Mouse (Mus musculus): ENCODE measurements around the gene Trpm4. TPM values are rescaled to one million over a fixed set of nuclear protein-coding genes. Genes with fewer than 3 reads are reported as not detected.

The Trpm4 gene
- total and polyA plus RNA-seq, 3 experiments = 9.3 to 17.6 (median 12.0) TPM

- peaks cover 43% of the 10 kb centered on the region for H3K27me3 ChIP-seq (replicated peaks)
- in situ Hi-C loops (cut with MboI; ENCODE audit: low pct_ligation_motif_present, low pct_unique_long_range_greater_than_20kb, low sequenced_read_pairs) (no loop called here), dilution Hi-C loops (cut with MboI; ENCODE audit: extremely low pct_ligation_motif_present, extremely low pct_unique_long_range_greater_than_20kb, low sequenced_read_pairs) (no loop called here)
- H3K4me2 ChIP-seq (ENCODE audit: insufficient read depth, low read depth, poor library complexity, severe bottlenecking) = no peak overlapping the region
- no peak overlapping the region for H3K4me3 ChIP-seq (replicated peaks in 1 of 3; ENCODE audit: low read depth in 2 of 3, low read length in 2 of 3, poor library complexity in 1 of 3)
- H3K9ac ChIP-seq (ENCODE audit: insufficient read depth, low read depth) = no peak overlapping the region
- no peaks in the 10 kb centered on the region for H3K79me2 ChIP-seq (replicated peaks; ENCODE audit: control insufficient read depth, extremely low read depth, insufficient read depth, poor library complexity, severe bottlenecking)
- H3K9me3 ChIP-seq (replicated peaks; ENCODE audit: low read length) = no peaks in the 10 kb centered on the region
- H3K4me1 ChIP-seq (ENCODE audit: control insufficient read depth in 1 of 2, insufficient read depth in 2 of 2) = peaks cover 9 to 30% of the 10 kb centered on the region in 2 experiments
- peak; percentile 47 for DNase-seq (ENCODE audit: extremely low read depth)
- no peaks in the 10 kb centered on the region for H3K36me3 ChIP-seq (replicated peaks in 1 of 2; ENCODE audit: control insufficient read depth in 1 of 2, insufficient read depth in 1 of 2, low read length in 1 of 2)
- no peak overlapping the region for H3K27ac ChIP-seq (ENCODE audit: insufficient read depth, low read depth)
- TF ChIP-seq ZKSCAN1 (IDR thresholded peaks at IDR 0.05; ENCODE audit: borderline replicate concordance, low read depth, low read length) (no peak), KAT2A (IDR thresholded peaks at IDR 0.05; ENCODE audit: insufficient replicate concordance, low read length) (no peak), HCFC1 (IDR thresholded peaks at IDR 0.05; ENCODE audit: low read depth, low read length) (no peak), MAZ (IDR thresholded peaks at IDR 0.05; ENCODE audit: low read depth, low read length) (peak; percentile 67; the same call in 1 of the 2 replicates), IRF4 (IDR thresholded peaks at IDR 0.05; ENCODE audit: low read depth, low read length) (no peak), BHLHE40 (IDR thresholded peaks at IDR 0.05; ENCODE audit: low read depth, low read length) (no peak), RCOR1 (conservative IDR thresholded peaks at IDR 0.05; ENCODE audit: low read depth, low read length) (no peak), MEF2A (IDR thresholded peaks at IDR 0.05; ENCODE audit: borderline replicate concordance, low read depth, low read length) (no peak), CTCF (conservative IDR thresholded peaks at IDR 0.05 in 1 of 2, IDR thresholded peaks at IDR 0.05 in 1 of 2; ENCODE audit: low read depth in 2 of 2, low read length in 2 of 2) (peak in 1 of 2 experiments; percentile 81; a peak in 3 of 4 replicates), UBTF (IDR thresholded peaks at IDR 0.05; ENCODE audit: low read depth, low read length) (no peak), ZMIZ1 (IDR thresholded peaks at IDR 0.05; ENCODE audit: low read depth, low read length) (no peak), USF2 (conservative IDR thresholded peaks at IDR 0.05; ENCODE audit: low read depth, low read length) (no peak), POLR2AphosphoS2 (IDR thresholded peaks at IDR 0.05; ENCODE audit: low read depth, low read length) (no peak), POLR2A (IDR thresholded peaks at IDR 0.05; ENCODE audit: low read depth, low read length) (no peak), SMC3 (IDR thresholded peaks at IDR 0.05; ENCODE audit: low read depth, low read length) (peak; percentile 67), CHD2 (IDR thresholded peaks at IDR 0.05; ENCODE audit: low read length) (no peak), MXI1 (IDR thresholded peaks at IDR 0.05; ENCODE audit: low read depth, low read length) (peak; percentile 29; the same call in 1 of the 2 replicates), TCF12 (IDR thresholded peaks at IDR 0.05; ENCODE audit: low read depth, low read length) (no peak), RAD21 (IDR thresholded peaks at IDR 0.05; ENCODE audit: low read depth, low read length) (peak; percentile 67), MYC (IDR thresholded peaks at IDR 0.05; ENCODE audit: low read depth, low read length) (no peak), ELF1 (IDR thresholded peaks at IDR 0.05; ENCODE audit: low read depth, low read length) (no peak), CHD1 (IDR thresholded peaks at IDR 0.05; ENCODE audit: low read depth, low read length) (no peak), ZNF384 (IDR thresholded peaks at IDR 0.05; ENCODE audit: low read depth, low read length) (no peak), JUND (conservative IDR thresholded peaks at IDR 0.05; ENCODE audit: low read depth, low read length) (no peak), USF1 (IDR thresholded peaks at IDR 0.05; ENCODE audit: low read depth, low read length) (no peak), GABPA (IDR thresholded peaks at IDR 0.05; ENCODE audit: insufficient replicate concordance, low read depth, low read length) (no peak), PAX5 (IDR thresholded peaks at IDR 0.05; ENCODE audit: low read length) (no peak), E2F4 (IDR thresholded peaks at IDR 0.05; ENCODE audit: insufficient replicate concordance, low read depth, low read length) (no peak), TBP (conservative IDR thresholded peaks at IDR 0.05; ENCODE audit: low read depth, low read length) (no peak), JUN (IDR thresholded peaks at IDR 0.05; ENCODE audit: insufficient read depth, low read depth, low read length) (no peak), ETS1 (conservative IDR thresholded peaks at IDR 0.05; ENCODE audit: low read depth, low read length) (no peak), NELFE (IDR thresholded peaks at IDR 0.05; ENCODE audit: low read depth, low read length) (no peak), NRF1 (IDR thresholded peaks at IDR 0.05; ENCODE audit: low read depth, low read length) (no peak), MAFK (IDR thresholded peaks at IDR 0.05; ENCODE audit: insufficient replicate concordance, low read length) (no peak), MAX (IDR thresholded peaks at IDR 0.05; ENCODE audit: low read length) (no peak), ZC3H11A (IDR thresholded peaks at IDR 0.05; ENCODE audit: low read depth, low read length) (no peak), SIN3A (IDR thresholded peaks at IDR 0.05; ENCODE audit: low read length) (no peak), EP300 (IDR thresholded peaks at IDR 0.05; ENCODE audit: low read length) (no peak)
Observed at GRCm38 (mm10) chr7:45343543-45343942, 10.0 kb upstream of the Trpm4 start.
